Mouse (Mus musculus) kidney, adult 11 months (tissue): ENCODE measurements around the gene Olfr547.
A peak's percentile ranks its signal among the peaks of the same experiment; 100 is the strongest.
"Not testable (repeated sequence)": the region's sequence is repeated elsewhere in the genome, so short reads cannot be mapped to it uniquely, and the experiment has no call there.

Source experiments
- DNase-seq: peaks from one replicate; pipeline ENCODE4 v3.0.0; 2022

The Olfr547 gene

DNA sequence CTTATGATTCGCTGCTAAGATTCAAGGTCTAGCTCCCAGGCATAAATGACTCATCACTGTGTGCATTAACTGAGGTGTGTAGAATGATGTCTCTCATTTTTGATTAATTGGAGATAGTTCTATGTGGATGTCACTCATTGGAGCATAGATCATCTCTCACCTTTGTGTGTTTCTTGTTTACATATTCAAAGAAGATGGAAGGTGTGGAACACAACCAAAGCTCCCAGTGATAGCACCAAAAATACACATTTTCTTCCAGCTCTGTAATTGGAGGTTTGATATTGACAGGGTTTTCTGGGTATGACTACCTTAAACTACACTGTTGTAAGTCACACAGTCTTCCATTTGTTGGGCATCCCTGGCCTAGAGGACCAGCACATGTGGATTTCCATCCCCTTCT, at the start of gene Olfr547:
TSS of gene Olfr547 (plus strand) at position 301 of the 400 bp plus-strand sequence.
- no peak for DNase-seq

DNA sequence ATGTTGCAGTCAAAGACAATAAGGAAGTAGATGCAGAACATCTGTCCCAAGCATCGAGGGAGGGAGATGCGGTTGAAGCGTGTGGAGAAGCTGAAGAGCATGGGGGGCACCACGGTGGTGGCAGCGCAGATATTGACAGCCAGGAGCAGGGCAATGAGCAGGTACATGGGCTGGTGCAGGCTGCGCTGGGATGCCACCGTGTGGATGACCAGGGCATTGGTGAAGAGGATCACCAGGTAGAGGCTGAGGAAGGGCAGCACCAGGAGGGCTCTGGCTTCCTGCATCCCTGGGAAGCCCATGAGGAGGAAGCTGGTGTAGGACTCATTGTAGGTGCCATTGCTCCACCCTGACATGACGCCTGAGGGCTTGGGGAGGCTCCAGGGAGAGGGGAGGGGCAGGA, 49.8 kb upstream of the Olfr547 start:
- not testable (repeated sequence) for DNase-seq

DNA sequence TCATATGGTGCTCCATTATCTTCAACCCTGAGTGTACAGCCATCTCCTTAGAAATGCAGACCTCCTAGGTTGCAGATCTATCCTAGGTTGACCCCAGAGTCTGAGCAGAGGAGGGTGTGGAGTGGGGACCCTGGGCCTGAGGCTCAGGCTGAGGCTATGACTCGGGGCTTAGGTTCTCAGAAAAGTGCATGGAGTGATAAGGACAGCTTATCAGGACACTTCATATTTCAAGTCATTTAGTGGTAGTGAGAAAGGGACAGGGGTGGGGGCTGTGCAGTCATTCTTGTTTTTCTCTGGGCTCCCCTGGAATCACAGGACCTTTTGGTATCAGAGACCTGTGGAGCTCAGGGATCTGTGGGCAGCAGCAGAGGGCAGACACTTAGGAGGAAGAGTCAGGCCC, 48.4 kb upstream of the Olfr547 start:
- no peak for DNase-seq

DNA sequence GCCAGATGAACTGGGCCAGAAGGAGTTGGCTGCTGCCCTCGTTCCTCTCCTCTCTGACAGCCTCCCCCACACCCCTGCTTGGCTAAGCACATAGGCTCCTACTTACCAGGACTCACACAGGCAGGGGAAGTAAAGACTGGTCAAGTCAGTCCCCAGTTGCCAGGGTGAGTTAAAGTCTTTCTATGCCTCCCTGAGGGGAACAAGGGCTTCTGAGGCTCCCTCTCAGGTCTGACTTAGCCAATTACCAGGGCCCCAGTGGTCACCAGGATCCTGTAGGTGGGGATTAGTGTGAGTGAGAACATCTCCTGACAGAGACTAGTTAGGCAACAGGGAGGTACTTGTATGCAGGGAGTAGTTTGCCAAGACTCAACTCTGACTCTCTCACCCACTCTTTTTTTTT, 46.4 kb upstream of the Olfr547 start, which contains the start of gene Olfr544:
TSS of gene Olfr544 (minus strand) at position 153 of the 400 bp plus-strand sequence.
- DNase-seq: no peak

DNA sequence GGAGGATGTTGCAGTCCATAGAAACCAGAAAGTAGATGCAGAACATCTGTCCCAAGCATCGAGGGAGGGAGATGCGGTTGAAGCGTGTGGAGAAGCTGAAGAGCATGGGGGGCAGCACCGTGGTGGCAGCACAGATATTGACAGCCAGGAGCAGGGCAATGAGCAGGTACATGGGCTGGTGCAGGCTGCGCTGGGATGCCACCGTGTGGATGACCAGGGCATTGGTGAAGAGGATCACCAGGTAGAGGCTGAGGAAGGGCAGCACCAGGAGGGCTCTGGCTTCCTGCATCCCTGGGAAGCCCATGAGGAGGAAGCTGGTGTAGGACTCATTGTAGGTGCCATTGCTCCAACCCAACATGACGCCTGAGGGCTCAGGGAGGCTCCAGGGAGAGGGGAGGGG, 40.1 kb upstream of the Olfr547 start:
- DNase-seq: not testable (repeated sequence)

DNA sequence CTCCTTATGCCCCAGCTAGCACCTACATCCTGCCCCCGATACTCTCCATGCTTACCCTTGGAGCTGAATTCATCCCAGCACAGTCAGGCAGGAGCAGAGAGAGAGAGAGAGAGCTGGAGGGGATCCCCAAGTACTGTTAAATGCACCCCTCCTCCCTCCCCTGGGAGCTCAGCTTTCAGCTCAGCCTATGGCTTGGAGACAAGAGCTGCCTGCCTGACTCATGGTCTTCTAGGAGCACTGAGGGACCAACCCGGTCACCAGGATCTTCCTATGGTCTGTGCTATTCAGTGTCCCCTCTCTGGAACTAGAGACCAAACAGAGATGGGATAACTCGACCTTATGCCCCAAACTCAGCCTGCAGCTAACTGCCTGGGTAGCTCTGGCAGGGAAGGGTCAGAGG, 35.1 kb upstream of the Olfr547 start, which contains the start of gene Olfr545:
TSS of gene Olfr545 (minus strand) at position 101 of the 400 bp plus-strand sequence.
- DNase-seq: no peak

DNA sequence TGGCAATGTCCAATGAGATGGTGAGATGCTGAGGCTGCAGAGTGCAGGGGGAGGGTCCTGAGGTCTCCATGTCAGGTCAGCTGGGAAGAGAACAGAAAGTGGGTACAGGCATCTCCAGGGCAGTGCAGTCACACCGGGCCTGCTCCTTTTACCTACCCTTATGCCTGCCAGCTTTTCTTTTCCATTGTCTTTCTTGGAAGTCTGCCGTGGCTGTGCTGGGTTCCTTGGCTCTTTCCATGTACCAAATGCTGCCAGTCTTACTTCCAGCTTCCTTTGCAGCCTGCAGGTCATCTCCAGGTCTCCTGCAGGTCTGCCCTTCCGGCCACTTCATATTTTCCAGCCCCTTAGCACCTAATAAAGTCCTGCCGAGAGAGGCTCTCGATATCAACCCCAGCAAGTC, 32.6 kb upstream of the Olfr547 start:
- DNase-seq: no peak

DNA sequence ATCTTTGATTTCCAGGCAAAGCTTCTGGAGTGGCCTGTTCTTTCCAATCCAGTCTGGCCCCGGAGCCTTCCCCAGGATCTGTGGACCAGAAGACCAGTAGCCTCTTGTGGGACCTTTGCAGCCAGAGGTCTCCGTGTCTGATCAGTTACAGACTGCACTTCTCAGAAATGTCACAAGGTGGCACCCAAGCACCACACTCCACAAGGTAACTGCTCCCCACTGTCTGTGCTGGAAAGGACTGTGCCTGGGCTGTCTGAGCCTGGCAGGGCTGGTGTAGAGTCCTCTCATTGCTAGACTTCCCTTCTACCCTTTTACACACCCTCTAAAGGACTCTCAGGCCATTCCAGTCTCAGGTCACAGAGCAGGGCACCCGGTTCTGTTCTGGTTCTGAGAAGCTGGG, 27.7 kb upstream of the Olfr547 start:
- peak; percentile 51 for DNase-seq

DNA sequence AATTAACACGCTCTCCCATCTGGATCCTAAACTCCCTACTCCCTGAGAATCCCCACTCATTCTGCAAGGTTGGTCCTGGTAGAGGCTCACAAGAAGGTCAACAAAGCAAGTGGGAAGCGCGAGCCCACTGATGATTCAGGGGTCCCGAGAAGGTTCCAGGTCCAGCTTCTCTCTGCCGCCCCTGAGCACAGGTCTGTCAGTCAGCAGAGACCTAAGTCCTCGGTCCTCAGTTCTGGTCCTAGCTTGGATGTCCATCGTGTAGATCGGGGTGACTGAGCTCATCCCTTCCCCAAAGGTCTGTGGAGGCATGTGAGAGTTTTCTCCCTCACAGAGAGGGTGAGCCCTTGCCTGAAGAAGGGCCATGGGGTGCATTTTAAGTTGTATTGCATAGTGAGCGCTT, 26.5 kb upstream of the Olfr547 start:
- no peak for DNase-seq

DNA sequence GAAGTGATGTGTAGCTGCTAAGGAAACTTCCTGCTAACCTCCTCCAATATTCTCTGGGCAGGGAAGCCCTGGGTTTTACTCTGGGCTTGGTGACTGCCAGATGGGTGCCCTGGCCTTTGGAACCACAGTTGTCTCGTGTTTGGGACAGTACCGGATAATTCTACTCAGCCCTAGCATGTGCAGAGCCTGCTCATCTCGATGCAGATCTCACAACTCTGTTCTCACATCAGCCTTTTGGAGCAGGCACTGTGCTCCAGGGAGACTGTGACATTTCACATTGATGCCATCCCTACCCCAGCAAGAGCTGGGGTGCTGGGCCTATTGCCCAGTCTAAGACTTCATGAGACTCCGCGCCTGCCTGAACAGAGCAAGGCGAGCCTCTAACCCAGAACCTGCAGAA, 25.9 kb upstream of the Olfr547 start:
- DNase-seq: no peak

DNA sequence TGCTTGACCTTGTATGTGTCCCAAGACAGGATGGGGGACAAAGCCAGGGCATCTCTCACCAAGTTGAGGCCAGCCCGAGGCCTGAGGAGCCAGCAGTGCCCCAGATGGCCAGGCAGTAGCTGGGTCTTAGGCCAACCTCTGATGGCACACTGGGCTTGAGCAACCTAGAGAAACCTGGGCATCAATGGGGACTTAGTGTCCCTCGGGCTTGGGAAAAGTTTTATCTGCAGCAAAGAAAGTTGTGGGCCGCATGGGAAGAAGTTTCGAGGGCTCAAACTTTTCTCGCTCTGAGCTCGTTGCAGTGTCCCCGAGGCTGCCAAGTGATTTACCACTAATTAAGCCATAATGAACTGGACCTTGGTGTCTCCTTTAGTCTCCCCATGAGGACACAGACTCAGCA, 24.8 kb upstream of the Olfr547 start:
- DNase-seq: no peak

DNA sequence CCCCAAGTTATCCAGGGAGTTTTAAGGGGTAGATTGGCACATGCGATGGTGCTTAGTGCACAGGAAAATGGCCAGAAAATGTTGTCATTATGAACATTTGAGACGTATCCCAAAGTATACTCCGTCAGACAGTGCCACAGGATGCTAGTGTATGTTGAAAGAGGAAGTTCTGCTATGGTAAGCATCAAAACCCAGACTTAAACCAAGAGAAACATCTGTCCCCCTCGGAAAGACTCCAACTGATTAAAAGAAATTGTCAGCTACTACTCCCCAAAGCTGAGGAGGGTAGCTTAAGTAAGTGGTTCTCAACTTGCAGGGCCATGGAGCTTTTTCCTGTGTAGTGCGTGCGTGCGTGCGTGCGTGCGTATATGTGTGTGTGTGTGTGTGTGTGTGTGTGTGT, 22.6 kb upstream of the Olfr547 start:
- no peak for DNase-seq

DNA sequence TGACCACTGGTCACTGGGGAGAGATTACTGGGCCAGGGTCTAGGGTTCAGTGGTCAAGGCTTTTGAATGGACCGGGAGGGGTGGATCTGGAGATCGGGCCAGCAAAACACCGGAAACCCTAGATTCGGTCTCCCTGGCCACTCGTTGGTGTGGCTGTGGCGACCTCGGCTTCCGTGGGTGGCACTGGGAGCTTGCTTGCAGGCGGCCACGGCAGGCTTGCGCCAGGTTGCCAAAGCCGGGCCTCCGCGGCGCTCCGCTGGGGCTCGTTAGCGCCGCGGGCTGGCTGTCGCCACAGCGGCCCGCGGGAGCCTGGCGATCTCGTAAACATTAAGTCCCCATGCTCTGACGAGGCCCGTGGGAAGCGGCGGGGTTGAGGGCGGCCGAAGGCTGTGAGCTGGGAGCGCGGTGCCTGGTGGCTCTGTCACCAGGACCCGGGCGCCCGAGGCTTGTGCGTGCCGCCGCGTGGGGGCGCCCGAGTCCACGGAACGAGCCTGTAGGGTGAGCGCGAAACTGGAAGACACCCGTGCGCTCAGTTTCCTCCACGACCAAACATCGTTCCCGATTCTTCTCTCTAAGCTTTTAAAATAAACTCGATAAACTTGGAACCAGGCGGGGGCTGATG, 21.6 kb upstream of the Olfr547 start:
- peak; percentile 64 for DNase-seq

DNA sequence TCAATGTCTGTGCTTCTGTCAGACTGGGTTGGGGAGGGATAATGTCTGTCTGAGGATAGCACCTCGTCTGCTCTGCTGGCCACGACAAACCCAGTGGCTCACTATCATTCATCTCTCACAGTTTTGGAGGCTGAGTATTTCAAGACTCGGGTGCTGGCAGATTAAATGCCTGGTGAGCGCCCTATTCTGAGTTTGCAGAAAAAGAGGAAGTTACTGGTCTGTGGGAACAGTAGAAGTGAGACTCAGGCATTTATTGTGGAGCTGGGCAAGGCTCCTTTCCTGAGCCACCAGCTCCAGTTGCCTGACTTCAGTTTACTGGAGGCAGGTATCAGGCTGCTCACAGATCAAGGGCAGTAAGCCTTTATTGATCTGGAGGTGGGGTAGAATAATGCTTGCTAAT, 20.4 kb upstream of the Olfr547 start:
- no peak for DNase-seq

DNA sequence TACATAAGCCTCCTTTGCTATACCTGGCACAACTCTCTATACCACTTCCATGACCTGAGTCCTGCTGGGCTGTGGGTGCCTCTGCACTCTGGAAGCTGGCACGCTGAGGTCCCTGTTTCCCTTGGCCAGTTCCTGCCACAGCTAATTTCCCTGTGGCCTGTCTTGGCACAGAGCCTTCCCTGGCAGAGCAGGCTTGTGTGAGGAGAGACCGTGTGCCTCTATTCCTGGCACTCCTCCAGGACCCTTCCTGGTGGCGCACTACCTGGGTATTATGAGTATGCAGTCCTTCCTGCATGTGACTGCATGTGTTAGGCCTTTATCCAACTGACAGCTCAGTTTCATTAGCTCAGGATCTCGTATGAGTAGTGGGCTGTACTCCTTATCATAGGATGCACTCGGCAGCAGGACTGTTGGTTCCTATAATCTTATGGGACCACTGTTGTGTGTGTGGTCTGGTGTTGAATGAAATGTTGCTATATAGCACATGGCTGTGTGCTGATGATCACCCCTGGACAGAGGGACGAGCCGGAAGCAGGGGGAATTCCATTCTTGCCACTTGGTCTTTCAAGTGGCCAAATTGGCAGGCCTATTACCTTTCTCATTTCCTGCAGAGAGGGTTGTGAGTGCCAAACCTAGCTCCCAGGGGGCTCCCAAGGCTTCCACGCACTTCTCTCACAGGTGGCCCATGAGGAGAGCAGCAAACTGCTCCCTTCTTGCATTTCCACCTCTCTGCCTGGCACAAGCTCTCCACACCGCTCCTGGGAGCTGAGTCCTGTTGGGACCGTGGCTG, 18.1 kb upstream of the Olfr547 start:
- no peak for DNase-seq

DNA sequence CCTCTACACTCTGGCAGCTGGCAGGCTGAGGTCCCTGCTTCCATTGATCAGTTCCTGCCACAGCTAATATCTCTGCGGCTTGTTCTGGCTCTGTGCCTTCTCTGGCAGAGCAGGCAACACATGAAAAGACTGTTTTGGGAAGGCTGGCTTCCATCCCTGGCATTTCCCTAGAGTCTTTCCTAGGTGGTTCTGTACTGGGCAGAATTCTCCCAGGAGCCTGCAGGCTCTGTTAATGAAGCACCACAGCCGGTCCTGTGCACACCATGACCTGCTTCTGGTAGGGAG, 17.6 kb upstream of the Olfr547 start:
- no peak for DNase-seq

DNA sequence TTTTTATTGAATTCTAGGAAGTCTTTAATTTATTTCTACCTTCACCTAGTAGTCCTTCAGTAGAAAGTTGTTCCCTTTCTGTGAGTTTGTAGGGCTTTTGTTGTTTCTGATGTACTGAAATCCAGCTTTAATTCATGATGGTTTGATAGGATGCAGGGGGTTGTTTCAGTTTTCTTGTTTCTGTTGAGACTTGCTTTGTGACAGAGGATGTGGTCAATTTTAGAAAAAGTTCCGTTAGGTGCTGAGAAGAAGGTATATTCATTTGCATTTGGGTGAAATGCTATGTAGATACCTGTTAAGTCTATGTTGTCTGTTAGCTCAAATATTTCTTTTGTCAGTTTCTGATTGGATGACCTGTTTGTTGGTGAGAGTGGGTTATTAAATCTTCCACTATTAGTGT, 5.5 kb upstream of the Olfr547 start:
- DNase-seq: no peak

DNA sequence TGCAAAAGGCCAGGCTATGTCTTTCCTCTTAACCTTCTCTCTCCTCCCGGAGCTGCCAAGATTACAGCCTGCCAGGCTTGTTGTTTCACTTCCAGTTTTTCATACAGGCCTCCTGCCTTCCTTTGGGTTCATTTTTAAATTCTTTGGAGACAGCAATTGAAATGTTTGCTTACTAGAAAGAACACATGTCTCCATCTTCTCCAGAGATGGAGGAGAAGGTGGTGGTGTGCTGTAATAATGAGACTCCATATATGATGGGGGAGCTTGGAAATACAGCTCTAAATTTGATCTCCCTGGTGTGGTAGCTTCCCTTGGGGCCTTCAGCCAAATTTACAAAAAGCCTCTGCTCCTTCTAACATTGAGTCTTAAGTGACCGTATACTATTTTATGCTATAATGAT, 6.0 kb downstream of the Olfr547 start, which contains the start of gene Olfr548-ps1:
TSS of gene Olfr548-ps1 (plus strand) at position 301 of the 400 bp plus-strand sequence.
- no peak for DNase-seq

DNA sequence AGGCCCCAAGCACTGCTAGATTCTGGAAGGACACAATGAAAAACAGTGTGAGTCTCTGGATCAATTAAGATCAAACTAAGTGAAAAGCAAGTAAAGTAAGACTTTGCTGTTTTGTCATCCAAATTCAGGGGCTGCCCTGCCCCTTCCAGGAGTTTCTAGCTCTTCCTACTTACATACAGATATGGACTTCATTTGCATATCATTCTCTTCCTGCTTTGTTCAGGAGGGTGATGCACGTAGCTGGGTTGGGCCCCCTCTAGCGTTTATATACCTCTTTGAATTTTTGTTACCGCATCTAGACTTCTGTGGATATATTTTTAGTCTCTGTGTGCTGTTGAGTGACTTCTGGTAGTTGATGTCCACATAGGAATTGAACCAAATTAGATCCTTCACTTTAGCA, 6.7 kb downstream of the Olfr547 start:
- no peak for DNase-seq

DNA sequence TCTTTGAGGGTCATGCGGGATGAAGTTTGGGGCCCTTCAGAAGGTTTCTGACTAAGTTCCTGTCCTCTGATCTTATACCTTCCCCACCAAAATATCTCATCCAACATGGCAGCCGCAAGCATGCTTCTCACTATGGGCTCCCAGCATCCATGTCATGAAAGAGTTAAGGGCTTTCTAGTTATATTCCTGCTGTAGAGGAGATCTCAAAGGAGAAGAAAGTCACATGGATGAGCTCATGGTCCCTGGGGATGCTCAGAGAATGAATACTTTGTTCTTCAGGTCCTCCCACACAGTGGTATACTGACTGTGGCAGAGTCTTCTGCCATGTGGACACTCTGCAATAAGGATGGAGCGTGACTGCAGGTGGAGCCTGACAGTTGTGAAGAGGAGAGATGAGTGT, 15.0 kb downstream of the Olfr547 start, which contains the start of gene Olfr549:
TSS of gene Olfr549 (plus strand) at position 301 of the 400 bp plus-strand sequence.
- no peak for DNase-seq

DNA sequence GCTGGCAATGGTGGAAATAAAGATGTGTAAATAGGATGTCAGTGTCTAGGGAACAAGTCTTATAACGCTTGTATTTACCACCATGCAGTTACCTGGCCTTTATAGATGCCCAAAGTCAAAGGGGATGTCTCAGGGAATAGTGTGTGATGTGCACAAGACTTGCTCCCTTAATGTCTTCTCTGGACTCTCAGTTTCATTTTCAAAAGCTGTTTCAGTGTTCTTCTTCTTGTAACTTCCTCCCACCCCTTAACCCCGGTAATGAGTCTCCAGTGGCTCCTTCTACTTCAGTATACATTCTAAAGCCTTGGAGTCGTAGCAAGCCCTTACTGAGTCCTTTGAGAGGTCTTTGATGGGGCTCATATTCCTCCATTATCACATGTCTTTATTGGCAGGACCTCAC, 18.7 kb downstream of the Olfr547 start:
- no peak for DNase-seq

DNA sequence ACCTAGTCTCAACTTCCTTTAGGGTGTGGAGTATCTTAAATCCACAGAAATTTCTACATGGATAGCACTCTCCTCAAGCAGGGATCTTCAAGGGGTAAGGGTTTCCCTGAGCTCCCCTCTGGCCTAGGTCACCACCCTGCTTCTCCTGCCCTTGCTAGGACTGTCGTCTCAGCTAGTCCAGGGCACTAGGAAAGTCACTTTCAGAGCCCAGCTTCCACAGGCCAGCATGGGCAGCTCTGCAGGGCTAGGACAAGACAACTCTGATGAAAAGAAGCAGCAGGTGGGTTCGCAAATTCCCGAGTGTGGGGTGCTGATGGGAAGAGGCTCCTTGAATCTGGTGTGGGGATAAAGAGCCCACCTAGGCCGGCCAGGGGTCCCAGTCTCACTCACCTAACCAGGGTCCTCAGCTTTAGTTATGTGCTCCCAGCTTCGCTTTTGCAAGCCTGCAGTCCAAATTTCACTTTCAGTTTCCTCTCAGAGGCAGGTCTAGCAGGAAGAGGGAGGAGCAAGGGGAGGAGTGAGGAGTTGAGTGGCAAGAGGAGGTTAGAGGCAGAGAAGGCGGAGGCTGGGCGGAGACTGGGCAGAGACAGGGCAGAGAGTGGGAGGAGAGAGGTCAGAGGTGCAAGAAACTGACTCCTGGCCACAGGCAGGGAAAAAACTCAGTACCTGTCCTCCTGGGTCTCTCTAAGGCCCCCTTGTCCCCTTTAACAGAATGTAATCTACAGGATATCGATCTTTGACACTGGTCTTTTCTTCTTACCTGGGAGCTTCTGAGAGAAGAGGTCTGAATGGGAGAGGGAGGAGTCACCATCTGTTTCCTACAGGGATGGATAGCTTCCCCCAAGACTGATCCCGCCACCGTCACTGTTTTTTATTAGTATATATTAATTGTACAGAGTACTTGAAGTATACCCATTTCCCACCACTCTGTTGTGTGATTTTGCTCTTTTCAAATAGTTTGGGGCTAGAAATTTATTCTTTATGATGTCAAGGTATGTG, 30.7 kb downstream of the Olfr547 start, which contains the start of gene Trim21:
TSS of gene Trim21 (minus strand) at position 488 of the 999 bp plus-strand sequence.
- DNase-seq: peak; percentile 93

DNA sequence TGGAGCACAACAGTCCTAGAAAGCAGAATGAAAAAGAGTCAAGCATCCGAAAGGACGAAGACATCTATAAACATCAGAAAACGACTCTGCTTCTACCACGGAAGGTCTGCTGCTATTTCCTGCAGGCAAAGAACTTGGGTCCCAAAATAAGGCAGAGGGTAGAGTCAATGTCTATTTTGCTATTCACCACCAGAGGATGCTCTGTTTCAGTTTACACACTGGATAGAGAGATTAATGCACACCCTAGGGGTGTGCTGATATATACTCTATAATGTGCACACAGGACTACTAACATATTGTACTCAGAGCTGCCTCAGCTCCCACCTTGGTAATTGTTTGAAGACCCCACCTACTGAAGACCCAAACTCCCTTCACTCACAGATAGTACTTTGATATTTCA, 31.7 kb downstream of the Olfr547 start:
- DNase-seq: no peak
